14 mouse cellular contexts compared by ENCODE assay signal in the genomic region with DNA sequence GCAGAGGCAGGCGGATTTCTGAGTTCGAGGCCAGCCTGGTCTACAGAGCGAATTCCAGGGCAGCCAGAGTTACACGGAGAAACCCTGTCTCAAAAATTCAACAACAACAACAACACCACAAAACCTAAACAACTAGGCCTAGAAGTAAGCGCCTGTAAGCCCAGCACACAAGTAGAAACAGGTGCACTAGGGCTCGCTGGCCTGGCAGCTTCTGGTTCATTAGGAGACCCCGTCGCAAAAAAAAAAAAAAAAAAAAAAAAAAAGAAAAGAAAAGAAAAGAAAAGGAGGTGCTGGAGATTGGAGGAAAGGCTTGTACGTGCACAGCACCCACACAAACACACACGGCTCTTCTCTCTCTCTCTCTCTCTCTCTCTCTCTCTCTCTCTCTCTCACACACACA. TPM values are rescaled to one million over a fixed set of nuclear protein-coding genes. Genes with fewer than 3 reads are reported as not detected.
DNase-seq lines count a peak whose midpoint lies in the region; ATAC-seq and TF ChIP-seq lines count a peak whose summit lies in the region.
"Had no signal": no experiment of that assay in that cellular context is flagged by ENCODE, and none has a peak within 500 bp of the region (broad histone marks: within the 10 kb centered on the region; RNA-seq: fewer than 3 reads in every experiment).

No protein-coding gene starts in this region.

- DNase-seq in forebrain, embryonic 10.5 days (ENCODE audit: extremely low spot score, low spot score), result no peak
- no peak for DNase-seq in forebrain, postnatal 0 days
- DNase-seq in limb, embryonic 10.5 days (ENCODE audit: low spot score), result peak; percentile 39
- no peak for DNase-seq in layer of hippocampus, postnatal 36 days
- DNase-seq in hindbrain, embryonic 10.5 days (ENCODE audit: low spot score), result no peak
- DNase-seq in hindbrain, postnatal 0 days (ENCODE audit: low spot score), result no peak
- DNase-seq: B cell, adult 2 months; cerebellum, adult 11-12 months; cerebellum, adult 9-10 months had no signal

- no peaks in the 10 kb centered on the region for H3K9me3 ChIP-seq in forebrain, embryonic 10.5 days
- H3K9me3 ChIP-seq in forebrain, postnatal 0 days (ENCODE audit: low read length), result no peaks in the 10 kb centered on the region
- no peaks in the 10 kb centered on the region; the same call in 1 of the 2 replicates for H3K9me3 ChIP-seq in forebrain, embryonic 13.5 days (replicated peaks)
- no peaks in the 10 kb centered on the region for H3K9me3 ChIP-seq in limb, embryonic 10.5 days (replicated peaks)
- no peaks in the 10 kb centered on the region for H3K9me3 ChIP-seq in hindbrain, embryonic 10.5 days
- H3K9me3 ChIP-seq in hindbrain, postnatal 0 days (ENCODE audit: low read length), result no peaks in the 10 kb centered on the region
- H3K9me3 ChIP-seq: G1E; heart, embryonic 13.5 days; hindbrain, embryonic 12.5 days had no signal

- H3K9ac ChIP-seq in forebrain, postnatal 0 days, result no peak overlapping the region
- no peak overlapping the region for H3K9ac ChIP-seq in forebrain, embryonic 13.5 days
- H3K9ac ChIP-seq in hindbrain, postnatal 0 days (replicated peaks; ENCODE audit: low read length), result no peak overlapping the region
- H3K9ac ChIP-seq: heart, embryonic 13.5 days; hindbrain, embryonic 12.5 days had no signal

- H3K4me3 ChIP-seq in forebrain, embryonic 10.5 days, result no peak overlapping the region
- no peak overlapping the region for H3K4me3 ChIP-seq in forebrain, postnatal 0 days (ENCODE audit: low read depth, low read length)
- H3K4me3 ChIP-seq in forebrain, embryonic 13.5 days, result no peak overlapping the region
- H3K4me3 ChIP-seq in limb, embryonic 10.5 days, result no peak overlapping the region
- H3K4me3 ChIP-seq in hindbrain, embryonic 10.5 days, result no peak overlapping the region
- H3K4me3 ChIP-seq in hindbrain, postnatal 0 days (ENCODE audit: low read length), result no peak overlapping the region
- H3K4me3 ChIP-seq: heart, embryonic 13.5 days; hindbrain, embryonic 12.5 days had no signal

- peaks cover 16% of the 10 kb centered on the region for H3K4me1 ChIP-seq in forebrain, embryonic 10.5 days
- 0 out of 2 replicates have a peak, but pooled peaks cover 5% of the 10 kb centered on the region for H3K4me1 ChIP-seq in forebrain, postnatal 0 days (ENCODE audit: insufficient read depth)
- H3K4me1 ChIP-seq in forebrain, embryonic 13.5 days, result peaks cover 25% of the 10 kb centered on the region
- H3K4me1 ChIP-seq in limb, embryonic 10.5 days, result peaks cover 21% of the 10 kb centered on the region
- peaks cover 8% of the 10 kb centered on the region; the same call in 1 of the 2 replicates for H3K4me1 ChIP-seq in hindbrain, embryonic 10.5 days (replicated peaks)
- no peaks in the 10 kb centered on the region for H3K4me1 ChIP-seq in hindbrain, postnatal 0 days (ENCODE audit: insufficient read depth, low read length)

- no peak for ATAC-seq in forebrain, postnatal 0 days
- ATAC-seq in forebrain, embryonic 13.5 days, result peak; percentile 9; the same call in 1 of the 2 replicates
- ATAC-seq in hindbrain, postnatal 0 days, result no peak
- ATAC-seq: CD4-positive, CD25-positive, alpha-beta regulatory T cell, adult 4 months had no signal

- no peaks in the 10 kb centered on the region for H3K27me3 ChIP-seq in forebrain, embryonic 10.5 days (ENCODE audit: poor library complexity, severe bottlenecking)
- no peaks in the 10 kb centered on the region for H3K27me3 ChIP-seq in forebrain, postnatal 0 days (ENCODE audit: insufficient read depth, low read length)
- no peaks in the 10 kb centered on the region for H3K27me3 ChIP-seq in forebrain, embryonic 13.5 days
- no peaks in the 10 kb centered on the region for H3K27me3 ChIP-seq in limb, embryonic 10.5 days (ENCODE audit: low read depth, poor library complexity, severe bottlenecking)
- H3K27me3 ChIP-seq in hindbrain, embryonic 10.5 days (ENCODE audit: insufficient read depth, poor library complexity, severe bottlenecking), result no peaks in the 10 kb centered on the region
- H3K27me3 ChIP-seq in hindbrain, postnatal 0 days (ENCODE audit: insufficient read depth, low read length), result no peaks in the 10 kb centered on the region
- H3K27me3 ChIP-seq: heart, embryonic 13.5 days; hindbrain, embryonic 12.5 days had no signal

- H3K4me2 ChIP-seq in forebrain, postnatal 0 days (ENCODE audit: low read depth), result no peak overlapping the region
- 0 out of 2 replicates have a peak overlapping the region, but pooled peaks have one; percentile 30 for H3K4me2 ChIP-seq in forebrain, embryonic 13.5 days
- no peak overlapping the region for H3K4me2 ChIP-seq in hindbrain, postnatal 0 days (ENCODE audit: low read depth, low read length)
- H3K4me2 ChIP-seq: heart, embryonic 13.5 days; hindbrain, embryonic 12.5 days had no signal

- peaks cover 12% of the 10 kb centered on the region for H3K36me3 ChIP-seq in forebrain, embryonic 10.5 days (replicated peaks)
- no peaks in the 10 kb centered on the region for H3K36me3 ChIP-seq in forebrain, postnatal 0 days (ENCODE audit: insufficient read depth)
- H3K36me3 ChIP-seq in forebrain, embryonic 13.5 days (ENCODE audit: poor library complexity, severe bottlenecking), result 0 out of 2 replicates have a peak, but pooled peaks cover 2% of the 10 kb centered on the region
- peaks cover 3% of the 10 kb centered on the region; the same call in 1 of the 2 replicates for H3K36me3 ChIP-seq in limb, embryonic 10.5 days
- no peaks in the 10 kb centered on the region for H3K36me3 ChIP-seq in hindbrain, embryonic 10.5 days
- H3K36me3 ChIP-seq in hindbrain, postnatal 0 days (ENCODE audit: insufficient read depth, low read length), result no peaks in the 10 kb centered on the region
- H3K36me3 ChIP-seq: heart, embryonic 13.5 days; hindbrain, embryonic 12.5 days had no signal

- WGBS in forebrain, embryonic 10.5 days, result 67% methylated on average over 10 of the region's 10 CpGs
- 41% methylated on average over 10 of the region's 10 CpGs for WGBS in forebrain, postnatal 0 days
- 37% methylated on average over 10 of the region's 10 CpGs for WGBS in forebrain, embryonic 13.5 days
- 56% methylated on average over 10 of the region's 10 CpGs for WGBS in limb, embryonic 10.5 days
- WGBS in hindbrain, embryonic 10.5 days, result 78% methylated on average over 10 of the region's 10 CpGs
- WGBS in hindbrain, postnatal 0 days, result 72% methylated on average over 10 of the region's 10 CpGs

- peak overlapping the region; percentile 79; the same call in 1 of the 2 replicates for H3K27ac ChIP-seq in forebrain, embryonic 10.5 days
- H3K27ac ChIP-seq in forebrain, postnatal 0 days (ENCODE audit: low read depth, low read length), result no peak overlapping the region
- H3K27ac ChIP-seq in forebrain, embryonic 13.5 days, result peak overlapping the region; percentile 81
- peak overlapping the region; percentile 72; the same call in 1 of the 2 replicates for H3K27ac ChIP-seq in limb, embryonic 10.5 days
- H3K27ac ChIP-seq in hindbrain, embryonic 10.5 days, result no peak overlapping the region
- no peak overlapping the region for H3K27ac ChIP-seq in hindbrain, postnatal 0 days
- H3K27ac ChIP-seq: heart, embryonic 13.5 days; hindbrain, embryonic 12.5 days had no signal

- TF ChIP-seq CTCF in forebrain, postnatal 0 days (IDR thresholded peaks at IDR 0.05; ENCODE audit: low read depth), result no peak
- no peak for TF ChIP-seq CTCF in hindbrain, postnatal 0 days (IDR thresholded peaks at IDR 0.05; ENCODE audit: low read depth)

RNA-seq across cellular contexts. Expression of gene Xrcc2, which starts 40.1 kb away (rescaled TPM):
- polyA plus RNA-seq in forebrain, embryonic 10.5 days (2016; fragmentation: Nextera tagmentation; extraction: Ambion mirVana), result 20.7 and 22.7 TPM in 2 replicates
- total RNA-seq in forebrain, postnatal 0 days (2014; rRNA removed), result 7.3 and 7.6 TPM in 2 replicates
- polyA plus RNA-seq in forebrain, postnatal 0 days (2015; fragmentation: Nextera tagmentation; extraction: Ambion mirVana), result 3.3 and 4.1 TPM in 2 replicates
- polyA plus RNA-seq in forebrain, embryonic 13.5 days (2015; fragmentation: Nextera tagmentation; extraction: Ambion mirVana), result 10.8 and 11.3 TPM in 2 replicates
- 19.4 and 19.9 TPM in 2 replicates for polyA plus RNA-seq in limb, embryonic 10.5 days (2016; fragmentation: Nextera tagmentation; extraction: Ambion mirVana)
- 1 to 10 TPM; 5.2 to 6.8 TPM for total RNA-seq in layer of hippocampus, postnatal 36 days (2021)
- 12.5 and 15.7 TPM in 2 replicates for polyA plus RNA-seq in hindbrain, embryonic 10.5 days (2016; fragmentation: Nextera tagmentation; extraction: Ambion mirVana)
- total RNA-seq in hindbrain, postnatal 0 days (2014; rRNA removed), result 13.4 and 23.2 TPM in 2 replicates
- 5.5 and 5.7 TPM in 2 replicates for polyA plus RNA-seq in hindbrain, postnatal 0 days (2015; fragmentation: Nextera tagmentation; extraction: Ambion mirVana)

Comparison
In these comparisons a context has a peak if more than half of its experiments do, and no peak if none do; other contexts are left out.
1. H3K27ac ChIP-seq: peak in forebrain, embryonic 10.5 days (single experiment), forebrain, embryonic 13.5 days (single experiment) and limb, embryonic 10.5 days (single experiment); none in forebrain, postnatal 0 days (single experiment), hindbrain, embryonic 10.5 days (single experiment) and hindbrain, postnatal 0 days (single experiment).